Mouse (Mus musculus) myocyte (in vitro differentiated cells): ENCODE results near the gene Mbd6. TPM values are rescaled to one million over a fixed set of nuclear protein-coding genes. Genes with fewer than 3 reads are reported as not detected.

Experiments
- polyA plus RNA-seq: library from polyadenylated mRNA; unstranded; fragments of >200 nt; fragmentation: generic; extraction: Trizol; gene quantifications from one replicate; pipeline ENCODE4 v1.2.1, GENCODE M21; 2012; ENCODE audit warnings: missing spikeins

The Mbd6 gene
- polyA plus RNA-seq, 1 experiment: 24.7 TPM

Other genes starting within 250 kb of the Mbd6 start
- gene Mettl1, start 247.6 kb downstream of the Mbd6 start, polyA plus RNA-seq: 17.2 TPM
- gene Eef1akmt3, start 247.5 kb downstream of the Mbd6 start, polyA plus RNA-seq: 0.11 TPM
- 0.56 TPM for gene Cyp27b1, start 240.8 kb downstream of the Mbd6 start, polyA plus RNA-seq
- 6.1 TPM for gene March9, start 228.8 kb downstream of the Mbd6 start, polyA plus RNA-seq
- gene Cdk4, start 225.5 kb downstream of the Mbd6 start, polyA plus RNA-seq: 276 TPM
- gene Tspan31, start 218.8 kb downstream of the Mbd6 start, polyA plus RNA-seq: 139 TPM
- 1.2 TPM for gene Agap2, start 213.7 kb downstream of the Mbd6 start, polyA plus RNA-seq
- gene Os9, start 167.9 kb downstream of the Mbd6 start, polyA plus RNA-seq: 67.2 TPM
- 12.4 TPM for gene B4galnt1, start 123.8 kb downstream of the Mbd6 start, polyA plus RNA-seq
- gene Slc26a10, start 108.4 kb downstream of the Mbd6 start, polyA plus RNA-seq: 1.3 TPM
- 25.3 TPM for gene Arhgef25, start 98.9 kb downstream of the Mbd6 start, polyA plus RNA-seq
- gene Dtx3, start 93.3 kb downstream of the Mbd6 start, polyA plus RNA-seq: 42.4 TPM
- 22.5 TPM for gene Pip4k2c, start 77.4 kb downstream of the Mbd6 start, polyA plus RNA-seq
- 0.14 TPM for gene Kif5a, start 25.7 kb downstream of the Mbd6 start, polyA plus RNA-seq
- gene Dctn2, start 22.6 kb downstream of the Mbd6 start, polyA plus RNA-seq: 250 TPM
- gene Mars, start 22.8 kb upstream of the Mbd6 start, polyA plus RNA-seq: 280 TPM
- gene Arhgap9, start 32.9 kb upstream of the Mbd6 start, polyA plus RNA-seq: 0.77 TPM
- gene Gli1, start 53.0 kb upstream of the Mbd6 start, polyA plus RNA-seq: 1.00 TPM
- 0.10 TPM for gene Inhbe, start 65.4 kb upstream of the Mbd6 start, polyA plus RNA-seq
- gene Inhbc, start 81.4 kb upstream of the Mbd6 start, polyA plus RNA-seq: not detected
- 63.4 TPM for gene R3hdm2, start 91.3 kb upstream of the Mbd6 start, polyA plus RNA-seq
- 125 TPM for gene Stac3, start 212.7 kb upstream of the Mbd6 start, polyA plus RNA-seq
- gene Ndufa4l2, start 225.9 kb upstream of the Mbd6 start, polyA plus RNA-seq: 2.9 TPM
- gene Shmt2, start 233.4 kb upstream of the Mbd6 start, polyA plus RNA-seq: 535 TPM
- 3.9 TPM for gene Nxph4, start 245.5 kb upstream of the Mbd6 start, polyA plus RNA-seq